Mouse (Mus musculus): ENCODE results near the gene Npdc1. TPM values are rescaled to one million over a fixed set of nuclear protein-coding genes. Genes with fewer than 3 reads are reported as not detected.

Npdc1 gene
- total and polyA plus RNA-seq, 3 experiments: not detected

GRCm38 (mm10) chr2:25394281-25395221, 4.6 kb upstream of the Npdc1 start:
- TF ChIP-seq GABPA (IDR thresholded peaks at IDR 0.05; ENCODE audit: low read depth, low read length): no peak
- TF ChIP-seq POLR2AphosphoS2 (IDR thresholded peaks at IDR 0.05; ENCODE audit: low read length): no peak
- no peak for TF ChIP-seq BHLHE40 (IDR thresholded peaks at IDR 0.05; ENCODE audit: borderline replicate concordance, low read depth, low read length)

GRCm38 (mm10) chr2:25395721-25396596, 3.2 kb upstream of the Npdc1 start, which contains the start of gene Entpd2:
Gene Entpd2 (plus strand): TSS chr2:25395874.
- no peak within 1 kb of the TSS for H3K9ac ChIP-seq (ENCODE audit: control insufficient read depth, low read depth, low read length, poor library complexity, severe bottlenecking)
- no peak for DNase-seq (ENCODE audit: low read depth, low spot score)
- H3K4me1 ChIP-seq (ENCODE audit: control insufficient read depth in 1 of 2, insufficient read depth in 2 of 2, low read length in 2 of 2): no peaks in the 10 kb centered on the region
- no peaks in the 10 kb centered on the region for H3K36me3 ChIP-seq (ENCODE audit: control insufficient read depth in 1 of 2, insufficient read depth in 2 of 2, low read length in 2 of 2)
- no peaks in the 10 kb centered on the region for H3K9me3 ChIP-seq (replicated peaks; ENCODE audit: insufficient read depth, low read length)
- no peak within 1 kb of the TSS for H3K27ac ChIP-seq (ENCODE audit: control insufficient read depth, low read depth, low read length)
- peaks cover 4 to 6% of the 10 kb centered on the region in 2 experiments; a peak in 3 of 4 replicates for H3K27me3 ChIP-seq (ENCODE audit: control insufficient read depth in 1 of 2, insufficient read depth in 2 of 2, low read length in 2 of 2)
- no peak within 1 kb of the TSS for H3K4me3 ChIP-seq (ENCODE audit: control insufficient read depth in 1 of 2, insufficient read depth in 1 of 2, low read depth in 2 of 2, low read length in 2 of 2)
- no peaks in the 10 kb centered on the region for H3K79me2 ChIP-seq (ENCODE audit: control insufficient read depth, insufficient read depth, low read length, poor library complexity)
- TF ChIP-seq POLR2A (IDR thresholded peaks at IDR 0.05; ENCODE audit: control insufficient read depth in 1 of 2, insufficient read depth in 1 of 2, low read depth in 1 of 2, low read length in 2 of 2, poor library complexity in 1 of 2) (peak in 1 of 2 experiments; percentile 22; a peak in 1 of 4 replicates), POLR2AphosphoS2 (IDR thresholded peaks at IDR 0.05; ENCODE audit: low read length) (no peak)

More at GRCm38 (mm10) chr2:25394281-25395221, 4.6 kb upstream of the Npdc1 start:
- Histone ChIP-seq H3K9ac (ENCODE audit: control insufficient read depth, low read depth, low read length, poor library complexity, severe bottlenecking) (no peak overlapping the region), H3K36me3 (ENCODE audit: control insufficient read depth in 1 of 2, insufficient read depth in 2 of 2, low read length in 2 of 2) (no peaks in the 10 kb centered on the region), H3K9me3 (replicated peaks; ENCODE audit: insufficient read depth, low read length) (no peaks in the 10 kb centered on the region), H3K27me3 (ENCODE audit: control insufficient read depth in 1 of 2, insufficient read depth in 2 of 2, low read length in 2 of 2) (peaks cover 4 to 6% of the 10 kb centered on the region in 2 experiments; a peak in 3 of 4 replicates), H3K4me1 (ENCODE audit: control insufficient read depth in 1 of 2, insufficient read depth in 2 of 2, low read length in 2 of 2) (no peaks in the 10 kb centered on the region), H3K4me3 (ENCODE audit: control insufficient read depth in 1 of 2, insufficient read depth in 1 of 2, low read depth in 2 of 2, low read length in 2 of 2) (no peak overlapping the region), H3K79me2 (ENCODE audit: control insufficient read depth, insufficient read depth, low read length, poor library complexity) (no peaks in the 10 kb centered on the region), H3K27ac (ENCODE audit: control insufficient read depth, low read depth, low read length) (no peak overlapping the region)
- no peak for DNase-seq (ENCODE audit: low read depth, low spot score)

GRCm38 (mm10) chr2:25396597-25396983, 2.6 kb upstream of the Npdc1 start:
- H3K79me2 ChIP-seq (ENCODE audit: control insufficient read depth, insufficient read depth, low read length, poor library complexity): no peaks in the 10 kb centered on the region
- H3K4me1 ChIP-seq (ENCODE audit: control insufficient read depth in 1 of 2, insufficient read depth in 2 of 2, low read length in 2 of 2): no peaks in the 10 kb centered on the region
- H3K27ac ChIP-seq (ENCODE audit: control insufficient read depth, low read depth, low read length): no peak overlapping the region
- no peaks in the 10 kb centered on the region for H3K9me3 ChIP-seq (replicated peaks; ENCODE audit: insufficient read depth, low read length)
- H3K27me3 ChIP-seq (ENCODE audit: control insufficient read depth in 1 of 2, insufficient read depth in 2 of 2, low read length in 2 of 2): peaks cover 4 to 6% of the 10 kb centered on the region in 2 experiments; a peak in 3 of 4 replicates
- no peak overlapping the region for H3K9ac ChIP-seq (ENCODE audit: control insufficient read depth, low read depth, low read length, poor library complexity, severe bottlenecking)
- no peak for TF ChIP-seq GABPA (IDR thresholded peaks at IDR 0.05; ENCODE audit: low read depth, low read length)
- no peak for TF ChIP-seq JUND (IDR thresholded peaks at IDR 0.05; ENCODE audit: low read depth, low read length)
- TF ChIP-seq CHD2 (IDR thresholded peaks at IDR 0.05; ENCODE audit: low read length): no peak
- TF ChIP-seq NELFE (IDR thresholded peaks at IDR 0.05; ENCODE audit: low read depth, low read length): no peak
- TF ChIP-seq ZKSCAN1 (IDR thresholded peaks at IDR 0.05; ENCODE audit: low read depth, low read length): no peak
- TF ChIP-seq POLR2AphosphoS5 (IDR thresholded peaks at IDR 0.05; ENCODE audit: borderline replicate concordance, low read depth, low read length): no peak
- TF ChIP-seq E2F4 (IDR thresholded peaks at IDR 0.05; ENCODE audit: borderline replicate concordance, low read depth, low read length): no peak
- no peak for TF ChIP-seq MAZ (IDR thresholded peaks at IDR 0.05; ENCODE audit: low read depth, low read length)
- TF ChIP-seq EP300 (IDR thresholded peaks at IDR 0.05; ENCODE audit: low read depth in 1 of 2, low read length in 2 of 2): no peak
- TF ChIP-seq GATA1 (IDR thresholded peaks at IDR 0.05; ENCODE audit: low read depth, low read length): no peak
- TF ChIP-seq RCOR1 (IDR thresholded peaks at IDR 0.05; ENCODE audit: low read depth, low read length): no peak
- no peak for TF ChIP-seq TBP (IDR thresholded peaks at IDR 0.05; ENCODE audit: low read depth, low read length)
- no peak for TF ChIP-seq RAD21 (IDR thresholded peaks at IDR 0.05; ENCODE audit: low read depth, low read length)
- no peak for TF ChIP-seq HCFC1 (IDR thresholded peaks at IDR 0.05; ENCODE audit: low read depth, low read length)
- no peak for TF ChIP-seq CTCF (IDR thresholded peaks at IDR 0.05 in 2 of 3, conservative IDR thresholded peaks at IDR 0.05 in 1 of 3; ENCODE audit: control insufficient read depth in 1 of 3, insufficient read depth in 1 of 3, low read depth in 2 of 3, low read length in 3 of 3, poor library complexity in 1 of 3, severe bottlenecking in 1 of 3)
- no peak for TF ChIP-seq TCF12 (IDR thresholded peaks at IDR 0.05; ENCODE audit: low read depth, low read length)
- TF ChIP-seq MAX (IDR thresholded peaks at IDR 0.05; ENCODE audit: low read length): no peak
- no peak for TF ChIP-seq ZNF384 (IDR thresholded peaks at IDR 0.05; ENCODE audit: low read depth, low read length)
- no peaks in the 10 kb centered on the region for H3K36me3 ChIP-seq (ENCODE audit: control insufficient read depth in 1 of 2, insufficient read depth in 2 of 2, low read length in 2 of 2)
- no peak overlapping the region for H3K4me3 ChIP-seq (ENCODE audit: control insufficient read depth in 1 of 2, insufficient read depth in 1 of 2, low read depth in 2 of 2, low read length in 2 of 2)
- no peak for DNase-seq (ENCODE audit: low read depth, low spot score)
